In the genomic region with DNA sequence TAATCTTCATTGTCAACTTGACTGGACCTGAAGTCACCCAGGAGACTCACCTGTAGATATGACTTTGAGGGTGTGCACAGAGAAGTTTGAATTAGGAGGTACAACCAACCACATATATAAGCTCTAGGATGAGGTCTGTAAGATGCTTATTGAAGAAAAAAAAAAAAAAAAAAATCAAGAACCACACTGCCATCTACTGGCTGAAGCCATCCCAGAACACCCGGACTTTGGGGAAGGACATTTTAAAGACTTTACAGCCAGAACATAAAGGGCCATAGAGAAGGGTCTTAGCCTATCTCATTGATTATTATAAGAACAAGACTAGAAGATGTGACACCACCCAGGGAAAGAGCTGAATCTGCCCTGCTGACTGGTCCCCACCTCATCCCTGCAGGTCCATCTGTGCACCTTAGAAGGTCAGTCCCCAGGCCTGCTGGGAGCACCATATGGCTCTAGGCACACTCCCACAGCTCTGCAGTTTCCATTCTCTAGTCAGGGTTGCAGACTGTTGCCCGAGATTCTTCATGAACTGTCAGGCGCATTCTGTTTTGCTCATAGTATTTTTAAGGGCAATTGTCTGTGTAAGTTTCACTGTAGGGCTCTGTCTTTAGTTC, we compare ENCODE assay signal across 15 mouse cellular contexts. TPM values are rescaled to one million over a fixed set of nuclear protein-coding genes. Genes with fewer than 3 reads are reported as not detected.
DNase-seq lines count a peak whose midpoint lies in the region; ATAC-seq lines count a peak whose summit lies in the region.
"Had no signal": no experiment of that assay in that cellular context is flagged by ENCODE, and none has a peak within 500 bp of the region (broad histone marks: within the 10 kb centered on the region; RNA-seq: fewer than 3 reads in every experiment).

No protein-coding gene starts in this region.

- peak; percentile 47; the same call in 1 of the 2 replicates for ATAC-seq in frontal cortex, adult (ENCODE audit: low TSS enrichment)
- ATAC-seq in common myeloid progenitor, adult 5-6 weeks (replicated peaks; ENCODE audit: low read depth, poor library complexity, severe bottlenecking): 0 out of 2 replicates have a peak, but pooled peaks have one; percentile 46

- no peak for DNase-seq in frontal cortex, postnatal 10 days (ENCODE audit: low spot score in 2 of 2)
- peak; percentile 17 for DNase-seq in right cerebral cortex, postnatal 14 days
- DNase-seq in right cerebral cortex, postnatal 10 days (ENCODE audit: low spot score in 2 of 2): no peak
- no peak for DNase-seq in urinary bladder, postnatal 4 days (ENCODE audit: low spot score in 2 of 2)
- no peak for DNase-seq in kidney, postnatal 14 days
- DNase-seq in thymus, postnatal 0 days (ENCODE audit: low spot score): no peak
- DNase-seq: lung, postnatal 14 days had no signal

RNA-seq across cellular contexts. Expression of a gene that starts 1.2 kb away (rescaled TPM):
- not detected in 2 replicates for total RNA-seq in common myeloid progenitor, adult 5-6 weeks (2017)
- not detected in 2 replicates for polyA plus RNA-seq in thymus, postnatal 0 days (2015; fragmentation: Nextera tagmentation; extraction: Ambion mirVana)
- total RNA-seq: left cerebral cortex, postnatal 10 days had no signal
- polyA plus RNA-seq: forebrain, embryonic 10.5 days; heart, embryonic 12.5 days; intestine, embryonic 14.5 days; neural tube, embryonic 13.5 days; stomach, embryonic 14.5 days had no signal

RNA-seq across cellular contexts. Expression of a gene that starts 11.8 kb away (rescaled TPM):
- not detected in 2 replicates for total RNA-seq in common myeloid progenitor, adult 5-6 weeks (2017)
- polyA plus RNA-seq in thymus, postnatal 0 days (2015; fragmentation: Nextera tagmentation; extraction: Ambion mirVana): 0.49 TPM in 1 of 2 replicates, not detected in the other
- total RNA-seq: left cerebral cortex, postnatal 10 days had no signal
- polyA plus RNA-seq: forebrain, embryonic 10.5 days; heart, embryonic 12.5 days; intestine, embryonic 14.5 days; neural tube, embryonic 13.5 days; stomach, embryonic 14.5 days had no signal

RNA-seq across cellular contexts. Expression of a gene that starts 12.6 kb away (rescaled TPM):
- total RNA-seq in common myeloid progenitor, adult 5-6 weeks (2017): not detected in 2 replicates
- polyA plus RNA-seq in thymus, postnatal 0 days (2015; fragmentation: Nextera tagmentation; extraction: Ambion mirVana): 0.05 and 0.18 TPM in 2 replicates
- total RNA-seq: left cerebral cortex, postnatal 10 days had no signal
- polyA plus RNA-seq: forebrain, embryonic 10.5 days; heart, embryonic 12.5 days; neural tube, embryonic 13.5 days had no signal

RNA-seq across cellular contexts. Expression of a gene that starts 22.6 kb away (rescaled TPM):
- not detected in 2 replicates for total RNA-seq in common myeloid progenitor, adult 5-6 weeks (2017)
- polyA plus RNA-seq in thymus, postnatal 0 days (2015; fragmentation: Nextera tagmentation; extraction: Ambion mirVana): 0.48 TPM in 1 of 2 replicates, not detected in the other
- polyA plus RNA-seq: forebrain, embryonic 10.5 days; heart, embryonic 12.5 days; intestine, embryonic 14.5 days; neural tube, embryonic 13.5 days; stomach, embryonic 14.5 days had no signal

RNA-seq across cellular contexts. Expression of a gene that starts 33.4 kb away (rescaled TPM):
- not detected in 2 replicates for total RNA-seq in common myeloid progenitor, adult 5-6 weeks (2017)
- not detected in 2 replicates for polyA plus RNA-seq in thymus, postnatal 0 days (2015; fragmentation: Nextera tagmentation; extraction: Ambion mirVana)
- total RNA-seq: left cerebral cortex, postnatal 10 days had no signal
- polyA plus RNA-seq: forebrain, embryonic 10.5 days; heart, embryonic 12.5 days; intestine, embryonic 14.5 days; neural tube, embryonic 13.5 days; stomach, embryonic 14.5 days had no signal
